Mouse (Mus musculus) hindbrain, postnatal 0 days (tissue): ENCODE measurements at regions not wholly inside any gene's neighbourhood (a gene's known extent, or its start where the extent isn't known, plus 50 kb on each side); places are given as distances from the start of the nearest gene placed in this dataset.
A peak's percentile ranks its signal among the peaks of the same experiment; 100 is the strongest.

Experiments
- ATAC-seq: fragments of 200-750 bp; cut with Nextera tagmentation; 2 replicates; pipeline ENCODE4 v1.8.0; 2017; ENCODE audit warnings: mild to moderate bottlenecking, moderate TSS enrichment, moderate library complexity
- DNase-seq: peaks from one replicate; pipeline ENCODE4 v3.0.0-alpha.2; 2015; ENCODE audit warnings: low spot score
- H3K27ac ChIP-seq: fragments of 300-500 bp; sonication (generic); 2 replicates; pipeline ENCODE4 v1.5.1; 2014; ENCODE audit warnings: mild to moderate bottlenecking
- H3K27me3 ChIP-seq: fragments of 300-500 bp; sonication (generic); 2 replicates; pipeline ENCODE4 v1.6.1; 2014; ENCODE audit warnings: low read length, mixed read lengths; ENCODE audit not compliant: insufficient read depth
- H3K36me3 ChIP-seq: fragments of 300-500 bp; sonication (generic); 2 replicates; pipeline ENCODE4 v1.6.1; 2014; ENCODE audit warnings: low read length, mixed read lengths; ENCODE audit not compliant: insufficient read depth
- H3K4me1 ChIP-seq: fragments of 300-500 bp; sonication (generic); 2 replicates; pipeline ENCODE4 v1.6.1; 2014; ENCODE audit warnings: antibody characterized with exemption, low read length, mixed read lengths; ENCODE audit not compliant: insufficient read depth
- H3K4me2 ChIP-seq: fragments of 300-500 bp; sonication (generic); 2 replicates; pipeline ENCODE4 v1.6.1; 2014; ENCODE audit warnings: low read depth, mild to moderate bottlenecking, low read length, moderate library complexity, mixed read lengths
- H3K4me3 ChIP-seq: fragments of 300-500 bp; sonication (generic); 2 replicates; pipeline ENCODE4 v1.5.1; 2014; ENCODE audit warnings: low read length
- H3K9ac ChIP-seq: fragments of 300-500 bp; sonication (generic); replicated peaks from 2 replicates; pipeline ENCODE4 v1.6.1; 2014; ENCODE audit warnings: mild to moderate bottlenecking, low read length, moderate library complexity, mixed read lengths
- H3K9me3 ChIP-seq: fragments of 300-500 bp; sonication (generic); 2 replicates; pipeline ENCODE4 v1.6.1; 2016; ENCODE audit warnings: low read length, mixed read lengths
- CTCF ChIP-seq: IDR thresholded peaks from 2 replicates; pipeline ENCODE4 v1.5.1; 2016; ENCODE audit warnings: antibody characterized with exemption, control low read depth, low read depth
- WGBS: fragments of 180-500 bp; shearing (Covaris S2); extraction: QIAGEN DNeasy Blood & Tissue Kit; methylation state at CpG from one replicate; pipeline ENCODE4 v1.1.7; 2014; 5-methylcytosine and 5-hydroxymethylcytosine counted together

DNA sequence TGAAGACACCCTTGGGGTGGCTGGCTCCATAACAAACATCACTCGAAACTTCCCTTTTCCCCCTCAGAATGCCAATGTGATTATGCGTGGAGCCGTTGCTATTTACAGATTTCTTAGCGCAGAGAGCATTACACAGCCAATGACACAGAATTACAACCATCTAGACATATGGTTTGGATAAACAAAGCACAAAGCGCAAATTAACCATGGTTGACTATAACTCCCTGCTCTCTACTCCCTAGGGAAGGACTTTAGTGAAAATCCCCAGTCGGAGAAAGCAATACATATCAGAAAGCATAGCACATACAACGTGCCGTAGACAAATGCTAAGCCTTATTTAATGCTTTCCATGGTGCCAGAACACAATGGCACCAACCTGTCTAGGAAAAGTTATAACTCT is 131.8 kb downstream of the Tshz3 start:
- H3K36me3 ChIP-seq, result no peaks in the 10 kb centered on the region
- no peaks in the 10 kb centered on the region for H3K27me3 ChIP-seq
- no peaks in the 10 kb centered on the region for H3K9me3 ChIP-seq
- H3K9ac ChIP-seq, result no peak overlapping the region
- DNase-seq, result no peak
- H3K4me3 ChIP-seq, result no peak overlapping the region
- no peak for ATAC-seq
- 78% methylated on average over 8 of the region's 8 CpGs for WGBS
- H3K4me2 ChIP-seq, result no peak overlapping the region
- no peak for TF ChIP-seq CTCF
- H3K4me1 ChIP-seq, result no peaks in the 10 kb centered on the region
- no peak overlapping the region for H3K27ac ChIP-seq

DNA sequence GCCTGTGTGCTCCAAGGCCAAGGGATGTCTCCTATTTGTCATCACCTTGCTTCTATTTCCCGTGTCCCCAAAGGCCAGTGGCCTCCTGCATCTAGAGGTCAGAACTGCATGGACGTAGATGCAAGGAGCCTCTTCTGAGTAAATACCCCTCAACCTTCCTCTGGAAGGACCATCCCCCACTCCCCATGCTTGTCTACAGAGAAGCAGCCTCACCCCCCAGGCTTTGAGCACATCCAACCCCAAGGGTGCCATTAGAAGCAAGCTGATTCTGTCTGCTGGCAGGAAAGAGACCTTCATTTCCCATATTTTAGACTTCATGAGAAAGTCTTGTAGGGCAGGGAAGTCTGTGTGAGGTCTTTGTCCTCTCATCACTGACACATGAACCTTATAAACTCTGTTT is 132.2 kb downstream of the Tshz3 start:
- Histone ChIP-seq H3K27ac (no peak overlapping the region), H3K9ac (no peak overlapping the region), H3K4me3 (no peak overlapping the region), H3K9me3 (no peaks in the 10 kb centered on the region), H3K4me1 (no peaks in the 10 kb centered on the region), H3K4me2 (no peak overlapping the region), H3K27me3 (no peaks in the 10 kb centered on the region), H3K36me3 (no peaks in the 10 kb centered on the region)
- DNase-seq (no peak), ATAC-seq (no peak)
- 85% methylated on average over 2 of the region's 2 CpGs for WGBS
- TF ChIP-seq CTCF, result no peak

DNA sequence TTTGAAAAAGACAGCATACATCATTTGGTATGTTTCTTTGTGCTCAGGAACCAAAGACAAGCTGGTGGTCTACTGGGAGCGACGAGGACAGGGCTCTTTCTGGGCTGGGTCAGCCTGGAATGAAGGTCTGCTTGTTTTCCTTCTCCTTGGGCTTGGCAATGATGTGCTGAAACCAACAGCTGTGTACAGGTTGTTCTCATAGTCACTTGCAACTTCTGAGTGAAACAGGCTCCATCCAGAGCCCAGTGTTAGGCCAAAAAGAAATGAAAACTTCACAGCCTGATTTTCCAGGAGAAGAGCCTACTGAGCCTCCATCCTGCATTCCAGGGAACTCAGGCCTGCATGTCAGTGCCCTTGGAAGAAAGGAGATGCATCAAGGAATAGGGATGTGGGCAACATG is 150.4 kb downstream of the Tshz3 start:
- TF ChIP-seq CTCF, result no peak
- no peaks in the 10 kb centered on the region for H3K36me3 ChIP-seq
- ATAC-seq (no peak), DNase-seq (no peak)
- no peaks in the 10 kb centered on the region for H3K4me1 ChIP-seq
- no peak overlapping the region for H3K27ac ChIP-seq
- no peak overlapping the region for H3K4me2 ChIP-seq
- H3K4me3 ChIP-seq, result no peak overlapping the region
- 70% methylated on average over 2 of the region's 2 CpGs for WGBS
- H3K9ac ChIP-seq, result no peak overlapping the region
- H3K27me3 ChIP-seq, result no peaks in the 10 kb centered on the region
- H3K9me3 ChIP-seq, result no peaks in the 10 kb centered on the region

DNA sequence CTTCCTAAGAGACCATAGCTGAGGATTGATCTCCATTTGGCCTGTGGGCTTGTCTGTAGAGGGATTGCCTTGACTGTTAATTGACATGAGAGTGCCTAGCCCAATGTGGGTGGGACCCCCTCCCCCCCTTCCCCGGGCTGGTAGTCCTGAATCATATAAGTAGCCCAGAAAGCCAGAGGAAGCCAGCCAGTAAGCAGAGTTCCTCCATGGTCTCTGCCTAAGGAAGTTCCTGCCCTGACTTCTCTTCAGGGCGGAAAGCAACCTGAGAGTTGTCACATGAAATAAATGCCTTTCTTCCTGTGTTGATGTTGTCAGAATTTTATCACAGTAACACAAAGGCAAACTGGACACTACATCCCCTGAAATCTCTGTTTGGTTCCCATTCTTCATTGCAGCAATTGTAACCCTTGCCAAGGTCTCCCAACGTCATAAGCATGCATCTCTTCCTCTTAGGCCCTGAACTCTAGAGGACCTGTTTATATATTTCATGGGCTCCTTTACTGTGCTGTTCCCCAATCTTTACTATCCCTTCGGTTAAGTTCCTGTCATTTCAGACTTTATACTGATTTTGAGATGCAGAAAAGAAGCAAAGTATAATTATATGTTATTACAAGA is 153.5 kb downstream of the Tshz3 start:
- ATAC-seq (no peak), DNase-seq (no peak)
- no peak for TF ChIP-seq CTCF
- Histone ChIP-seq H3K4me3 (no peak overlapping the region), H3K4me1 (no peaks in the 10 kb centered on the region), H3K4me2 (no peak overlapping the region), H3K27ac (no peak overlapping the region), H3K27me3 (no peaks in the 10 kb centered on the region), H3K9me3 (no peaks in the 10 kb centered on the region), H3K36me3 (no peaks in the 10 kb centered on the region), H3K9ac (no peak overlapping the region)
- 88% methylated on average over 4 of the region's 4 CpGs for WGBS

DNA sequence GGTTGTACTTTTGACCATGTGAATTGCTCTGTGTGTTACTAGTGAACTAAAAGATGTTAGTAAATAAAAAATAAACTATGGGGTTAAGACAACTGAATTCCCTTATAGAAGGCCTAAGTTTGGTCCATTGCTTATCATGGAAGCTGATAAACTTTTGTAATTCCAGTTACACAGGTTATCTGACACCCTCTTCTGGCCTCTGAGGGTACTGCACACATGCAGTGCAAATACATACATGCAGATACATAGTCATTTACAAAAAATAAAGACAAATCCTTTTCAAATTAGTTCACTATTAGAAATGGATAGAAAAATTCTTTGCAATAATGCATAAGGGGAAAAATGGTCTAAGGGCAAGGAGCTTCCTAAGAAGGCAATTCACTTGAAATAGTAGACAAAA is 156.4 kb downstream of the Tshz3 start:
- Histone ChIP-seq H3K4me2 (no peak overlapping the region), H3K9ac (no peak overlapping the region), H3K4me3 (no peak overlapping the region), H3K36me3 (no peaks in the 10 kb centered on the region), H3K27ac (no peak overlapping the region), H3K27me3 (no peaks in the 10 kb centered on the region), H3K4me1 (no peaks in the 10 kb centered on the region), H3K9me3 (no peaks in the 10 kb centered on the region)
- peak; percentile 15; the same call in 1 of the 2 replicates for TF ChIP-seq CTCF
- DNase-seq (no peak), ATAC-seq (no peak)

DNA sequence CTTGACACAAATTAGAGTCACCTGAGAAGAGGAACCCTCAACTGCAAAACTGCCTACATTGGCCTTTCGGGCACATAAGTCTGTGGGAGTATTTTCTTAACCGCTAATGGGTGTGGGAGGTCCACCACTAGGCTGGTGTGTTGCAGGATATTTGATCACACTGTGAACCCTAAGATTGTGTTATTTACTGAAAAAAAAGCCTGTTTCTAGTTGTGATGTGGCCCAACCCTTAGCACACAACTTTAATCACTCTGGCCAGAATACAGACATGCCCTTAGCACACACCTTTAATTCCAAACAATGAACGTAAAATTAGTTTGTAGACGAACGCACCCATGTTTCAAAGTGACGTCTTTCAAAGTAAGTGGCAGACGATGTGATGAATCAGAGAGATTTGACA is 161.5 kb downstream of the Tshz3 start:
- no peak for ATAC-seq
- H3K4me1 ChIP-seq, result no peaks in the 10 kb centered on the region
- WGBS, result 91% methylated on average over 7 of the region's 7 CpGs

DNA sequence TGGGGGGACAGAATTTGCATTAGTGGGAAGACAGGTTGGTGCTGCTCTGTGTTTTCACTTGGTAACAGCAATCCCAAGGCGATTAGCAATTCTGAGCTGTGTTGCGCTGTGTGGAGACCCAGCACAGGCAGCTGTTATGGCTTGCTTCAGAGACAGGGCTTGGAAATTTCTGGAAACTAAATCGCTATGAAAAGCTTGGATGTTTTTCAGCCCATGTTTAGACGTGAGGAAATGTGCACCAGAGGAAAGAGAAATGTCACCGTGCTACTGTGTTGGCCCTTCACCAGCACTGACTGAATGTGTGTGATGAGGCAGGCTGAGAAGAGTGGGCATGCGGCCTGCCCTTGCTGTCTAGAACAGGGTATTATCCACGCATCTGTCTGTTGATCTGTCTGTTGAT is 164.6 kb downstream of the Tshz3 start:
- no peaks in the 10 kb centered on the region for H3K4me1 ChIP-seq

More for the DNA sequence above, 161.5 kb downstream of the Tshz3 start:
- Histone ChIP-seq H3K36me3 (no peaks in the 10 kb centered on the region), H3K4me3 (no peak overlapping the region), H3K27ac (no peak overlapping the region), H3K27me3 (no peaks in the 10 kb centered on the region), H3K9me3 (no peaks in the 10 kb centered on the region), H3K9ac (no peak overlapping the region), H3K4me2 (no peak overlapping the region)
- TF ChIP-seq CTCF, result no peak
- no peak for DNase-seq

More for the DNA sequence above, 164.6 kb downstream of the Tshz3 start:
- Histone ChIP-seq H3K27me3 (no peaks in the 10 kb centered on the region), H3K4me2 (no peak overlapping the region), H3K36me3 (no peaks in the 10 kb centered on the region), H3K4me3 (no peak overlapping the region), H3K27ac (no peak overlapping the region), H3K9ac (no peak overlapping the region), H3K9me3 (no peaks in the 10 kb centered on the region)
- ATAC-seq, result no peak
- DNase-seq, result no peak
- 93% methylated on average over 7 of the region's 7 CpGs for WGBS
- no peak for TF ChIP-seq CTCF
